Mouse (Mus musculus): Measurements from ENCODE around the gene Gm9376.

The Gm9376 gene

GRCm38 (mm10) chr14:118266660-118267059 is at the start of gene Gm9376:
Gm9376 (plus strand) TSS chr14:118266960.
- no peak for DNase-seq (ENCODE audit: low spot score)

DNA sequence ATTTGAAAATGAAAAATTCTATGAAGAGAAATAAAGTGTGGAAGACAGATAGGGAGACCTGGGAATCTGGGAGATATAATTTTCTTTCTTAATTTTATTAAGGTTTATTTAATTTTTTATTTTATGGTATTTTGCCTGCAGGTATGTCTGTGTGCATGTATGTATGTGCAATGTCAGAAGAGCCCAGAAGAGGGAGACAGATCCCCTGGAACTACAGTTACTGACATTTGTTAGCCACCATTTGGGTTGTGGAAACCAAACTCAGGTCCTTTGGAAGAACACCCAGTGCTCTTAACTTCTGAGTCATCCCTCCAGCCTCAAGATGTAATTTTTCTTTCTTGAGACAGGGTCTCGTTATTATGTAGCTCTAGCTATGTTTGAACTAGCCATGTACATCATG is 45.9 kb upstream of the Gm9376 start:
- no peak for DNase-seq (ENCODE audit: low spot score)

- no peak for DNase-seq (ENCODE audit: low spot score)
These were observed 41.6 kb upstream of the Gm9376 start for GRCm38 (mm10) chr14:118225061-118225743.

DNA sequence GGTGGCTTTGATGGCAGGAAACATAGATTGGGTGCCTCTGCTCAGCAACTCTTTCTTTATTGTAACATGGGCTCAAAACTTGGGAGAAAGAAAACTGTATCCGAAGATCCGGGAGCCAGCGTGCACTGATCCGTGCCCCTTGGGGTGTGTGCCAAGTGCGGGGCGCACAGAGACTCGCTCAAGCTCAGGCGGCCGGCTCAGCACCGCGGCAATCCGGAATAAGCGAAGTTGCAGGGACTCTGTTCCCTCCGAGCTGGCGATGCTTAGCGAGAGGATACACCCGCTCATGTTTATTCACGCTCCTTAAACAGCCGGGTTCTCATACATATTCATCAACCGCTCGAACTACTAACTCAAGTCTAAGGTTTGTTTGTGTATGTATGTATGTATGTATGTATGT is 40.8 kb upstream of the Gm9376 start:
- DNase-seq (ENCODE audit: low spot score): no peak

- DNase-seq (ENCODE audit: low spot score): no peak
These were observed 40.1 kb upstream of the Gm9376 start for GRCm38 (mm10) chr14:118226471-118227155.

GRCm38 (mm10) chr14:118232381-118232970 is 34.3 kb upstream of the Gm9376 start:
- DNase-seq (ENCODE audit: low spot score): no peak

DNA sequence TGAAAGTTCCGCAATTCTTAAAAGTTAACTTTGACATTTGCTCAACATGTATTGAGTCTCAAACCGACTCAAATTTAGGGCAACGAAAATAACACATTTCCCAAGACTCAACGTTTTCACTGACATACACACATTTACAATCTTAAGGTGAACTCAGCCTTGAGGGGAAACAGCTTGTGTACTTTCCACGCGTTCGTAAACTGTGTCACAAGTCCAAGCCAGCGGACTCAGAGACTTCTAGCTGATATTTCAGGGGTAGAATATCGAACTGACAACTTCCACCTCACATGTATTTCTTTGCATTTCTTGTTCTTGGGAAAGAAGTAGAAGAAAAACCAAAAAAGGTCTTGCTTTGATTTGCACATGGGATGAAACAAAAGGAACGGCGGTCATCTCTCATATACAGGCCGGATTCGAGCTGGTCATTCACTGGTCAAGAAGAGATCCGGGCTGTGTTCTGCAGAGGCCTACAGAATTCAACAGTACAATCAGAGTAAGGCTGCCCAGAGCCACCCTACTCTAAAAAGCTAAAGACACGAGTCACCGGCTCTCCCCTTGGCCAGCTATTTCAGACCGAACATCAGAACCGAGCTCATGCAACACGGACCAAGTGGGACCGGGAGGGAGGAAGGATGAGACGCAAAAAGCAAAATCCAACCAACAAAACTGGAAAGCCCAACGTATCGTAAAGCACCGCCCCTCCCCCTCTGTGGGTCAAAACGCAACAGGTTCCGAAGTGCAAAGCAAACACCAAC is 32.8 kb upstream of the Gm9376 start:
- no peak for DNase-seq (ENCODE audit: low spot score)

DNA sequence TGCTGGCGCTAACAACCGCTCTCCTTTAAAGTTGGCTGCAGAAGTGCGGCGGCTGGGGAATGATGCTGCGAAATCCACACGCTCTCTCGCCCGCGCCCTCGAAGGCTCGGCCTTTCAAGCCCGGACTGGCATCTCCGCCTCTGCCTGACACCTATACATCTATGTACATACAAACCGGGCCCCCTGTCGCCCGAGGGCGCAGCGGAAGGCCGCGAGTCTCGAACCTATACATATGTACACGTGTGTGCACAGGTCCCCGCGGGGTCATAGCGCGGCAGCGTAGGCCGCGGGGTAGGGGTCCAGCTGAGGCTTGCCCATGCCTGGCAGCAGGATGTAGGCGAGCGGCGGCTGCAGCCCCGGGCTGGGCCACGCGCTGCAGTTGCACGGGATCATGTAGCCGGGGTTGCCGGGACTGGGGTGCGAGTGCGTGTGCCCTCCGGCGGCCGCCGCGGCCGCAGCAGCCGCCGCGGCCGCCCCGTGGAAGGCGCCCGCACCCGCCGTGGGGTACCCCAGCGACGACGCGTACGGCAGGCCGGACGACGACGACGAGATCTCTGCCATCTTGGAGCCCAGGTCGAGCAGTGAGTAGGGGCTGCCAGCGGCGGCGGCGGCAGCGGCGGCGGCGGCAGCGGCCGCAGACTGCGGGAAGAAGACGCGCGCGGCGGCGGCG is 32.1 kb upstream of the Gm9376 start:
- peak; percentile 32 for DNase-seq (ENCODE audit: low spot score)

DNA sequence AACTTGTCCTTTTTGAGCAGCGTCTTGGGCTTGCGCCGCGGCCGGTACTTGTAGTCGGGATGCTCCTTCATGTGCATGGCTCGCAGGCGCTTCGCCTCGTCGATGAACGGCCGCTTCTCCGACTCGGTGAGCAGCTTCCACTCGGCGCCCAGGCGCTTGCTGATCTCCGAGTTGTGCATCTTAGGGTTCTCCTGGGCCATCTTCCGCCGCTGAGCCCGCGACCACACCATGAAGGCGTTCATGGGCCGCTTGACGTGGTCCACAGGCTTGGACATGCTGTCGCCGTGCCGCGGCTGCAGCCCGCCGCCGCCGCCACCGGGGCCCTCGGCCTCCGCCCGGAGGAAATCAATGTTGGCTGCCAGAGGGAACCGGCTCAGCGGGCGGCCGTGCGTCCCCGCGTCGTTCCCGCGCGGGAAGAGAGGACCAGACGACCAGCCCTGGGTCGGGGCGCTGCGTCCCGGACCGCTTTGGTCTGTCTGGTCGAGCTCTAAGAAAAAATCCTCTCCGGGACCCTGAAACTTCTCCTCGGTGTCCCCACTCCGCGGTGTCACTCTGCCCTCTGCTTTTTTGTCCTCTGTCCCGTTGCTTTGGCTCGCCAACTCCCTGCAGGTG is 31.3 kb upstream of the Gm9376 start:
- DNase-seq (ENCODE audit: low spot score): peak; percentile 37

DNA sequence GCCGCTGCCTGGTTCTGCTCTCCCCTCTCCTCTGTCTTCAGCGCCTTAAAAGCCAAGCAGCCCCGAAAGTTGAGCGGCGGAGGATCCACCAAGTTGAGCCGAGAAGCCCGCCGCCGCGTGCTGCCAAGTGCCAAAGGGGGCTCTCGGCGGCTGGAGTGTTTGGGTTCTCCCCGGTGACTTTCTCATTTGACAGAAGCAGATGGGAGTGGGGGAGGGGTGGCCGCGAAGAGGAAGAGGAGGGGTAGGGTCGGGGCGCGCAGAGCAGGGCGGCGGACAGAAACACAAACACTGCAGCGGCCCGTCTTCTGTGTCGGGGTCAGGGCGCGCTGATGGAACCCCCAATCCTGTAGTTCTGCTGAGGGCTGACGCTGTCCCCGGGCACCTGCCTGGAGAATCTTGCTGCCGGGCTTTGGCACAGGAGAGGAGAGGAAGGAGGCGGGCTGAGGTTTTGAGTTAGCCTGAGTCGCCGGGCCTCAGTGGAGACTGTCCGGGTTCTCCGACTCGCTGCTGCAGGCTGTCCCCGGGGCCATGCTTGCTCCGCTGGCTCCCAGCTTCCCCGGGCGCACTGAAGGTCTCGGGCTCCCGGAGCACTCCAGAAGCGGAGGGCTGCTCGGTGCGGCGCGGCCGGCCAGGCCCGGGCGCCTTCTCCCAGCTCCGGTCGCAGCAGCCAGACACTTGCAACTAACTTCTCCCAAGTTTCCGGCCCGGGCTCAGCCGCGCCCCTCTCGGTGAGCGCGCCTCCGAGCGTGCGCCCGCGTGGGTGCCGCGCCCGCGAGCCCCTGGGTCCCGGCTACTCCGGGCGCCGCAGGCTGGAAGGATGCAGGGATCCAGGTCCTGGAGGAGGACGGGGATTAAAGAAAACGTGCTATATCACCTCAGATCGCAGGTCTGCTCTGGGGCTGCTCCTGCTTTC is 30.5 kb upstream of the Gm9376 start:
- DNase-seq (ENCODE audit: low spot score): no peak

GRCm38 (mm10) chr14:118236886-118237289 is 29.9 kb upstream of the Gm9376 start, which contains the start of gene Sox21:
Sox21 (minus strand) TSS chr14:118237030.
- DNase-seq (ENCODE audit: low spot score): peak; percentile 41

GRCm38 (mm10) chr14:118237786-118238185 is 29.0 kb upstream of the Gm9376 start:
- no peak for DNase-seq (ENCODE audit: low spot score)

DNA sequence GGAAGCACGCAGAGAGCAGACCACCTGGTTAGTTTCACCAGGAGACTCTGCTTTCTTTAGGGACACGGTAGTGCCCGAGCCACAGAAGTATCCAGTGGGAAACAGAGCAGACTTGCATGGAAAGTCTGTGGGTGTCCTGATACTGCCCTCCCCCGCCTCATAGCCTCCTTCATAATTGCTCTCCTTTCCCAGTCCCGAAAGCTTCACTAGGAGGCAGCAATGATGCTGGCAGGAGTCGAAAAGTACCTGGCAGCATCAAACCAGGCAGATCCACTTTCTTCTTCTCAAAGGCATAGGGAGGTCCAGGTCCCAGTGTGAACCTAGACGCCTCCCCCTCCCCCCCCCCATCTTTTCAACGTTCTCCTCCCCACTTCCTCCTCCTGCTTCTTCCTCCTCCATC is 27.4 kb upstream of the Gm9376 start:
- DNase-seq (ENCODE audit: low spot score): no peak

GRCm38 (mm10) chr14:118241416-118241815 is 25.3 kb upstream of the Gm9376 start:
- no peak for DNase-seq (ENCODE audit: low spot score)

DNA sequence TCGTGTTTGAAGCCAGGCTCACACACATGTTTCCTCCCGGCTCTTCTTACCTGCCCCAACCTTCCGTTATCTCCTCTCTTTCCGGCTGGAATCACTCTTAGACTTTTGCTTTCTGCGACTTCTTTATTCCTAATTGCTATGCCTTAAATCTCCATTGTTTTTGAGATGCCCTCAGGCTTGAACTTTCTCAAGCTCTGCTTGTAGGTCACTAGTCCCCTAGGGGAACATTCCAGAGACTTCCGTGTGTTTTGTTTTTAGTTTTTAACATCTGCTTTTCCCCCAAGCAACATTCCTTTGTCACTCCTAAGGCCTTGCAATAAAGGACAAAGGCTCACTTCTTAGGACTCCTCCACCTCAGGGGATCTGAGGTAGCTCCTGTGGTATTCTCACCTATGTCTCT is 13.4 kb upstream of the Gm9376 start:
- no peak for DNase-seq (ENCODE audit: low spot score)

GRCm38 (mm10) chr14:118268849-118269248 is 2.1 kb downstream of the Gm9376 start:
- no peak for DNase-seq (ENCODE audit: low spot score)

DNA sequence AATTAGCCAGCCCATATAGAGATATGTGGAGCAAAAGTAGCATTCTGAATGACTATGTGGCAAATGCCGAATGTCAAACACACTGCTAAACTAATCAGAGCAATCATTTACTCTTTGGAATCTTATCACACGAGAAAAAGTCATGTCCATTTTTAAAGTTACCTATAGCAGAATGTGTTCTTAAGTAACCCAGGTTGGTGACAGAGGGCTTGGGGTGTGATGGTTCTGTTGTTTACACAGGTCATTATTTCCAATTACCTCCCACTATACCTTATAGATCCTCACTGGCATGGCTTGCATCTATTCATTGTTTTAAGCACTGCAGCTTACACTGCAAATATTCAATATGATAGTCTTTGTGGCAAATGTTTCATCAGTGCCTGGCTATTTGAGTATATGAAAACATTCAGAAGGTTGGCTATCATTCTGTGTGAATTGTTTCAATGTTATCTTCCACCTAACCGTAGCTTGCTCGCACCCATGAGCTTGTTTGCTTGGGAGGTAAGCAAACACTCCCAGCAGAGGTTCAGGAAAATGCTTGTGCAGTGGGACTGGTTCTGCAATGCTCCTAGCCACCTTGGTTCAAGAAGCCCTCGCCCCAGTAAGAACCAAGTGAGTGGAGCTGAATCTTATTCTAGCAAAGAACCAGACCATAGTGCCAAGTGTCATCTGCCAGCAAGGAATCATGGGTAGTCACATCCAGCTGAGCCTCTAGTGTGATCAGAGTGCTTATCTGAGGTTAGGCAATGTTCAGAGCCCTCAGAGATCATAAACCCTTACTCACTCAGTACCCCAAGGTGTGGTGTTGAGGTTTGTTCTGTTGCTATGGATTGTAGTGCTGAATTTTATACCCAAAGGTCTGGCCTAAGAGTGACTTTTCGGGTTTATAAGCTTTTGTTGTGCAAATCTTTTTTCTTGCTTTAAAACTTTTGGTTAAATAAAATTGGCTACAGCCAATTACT is 6.1 kb downstream of the Gm9376 start:
- no peak for DNase-seq (ENCODE audit: low spot score)

GRCm38 (mm10) chr14:118277704-118278498 is 11.1 kb downstream of the Gm9376 start:
- DNase-seq (ENCODE audit: low spot score): no peak

All from testis, postnatal 14 days (tissue).